Mouse (Mus musculus) NIH3T3 (cell line): ENCODE results near the gene Tns3.

Experiments
- DNase-seq: peaks from one replicate; pipeline ENCODE4 v3.0.0-alpha.2; 2012; ENCODE audit warnings: low read depth

Tns3 gene

DNA sequence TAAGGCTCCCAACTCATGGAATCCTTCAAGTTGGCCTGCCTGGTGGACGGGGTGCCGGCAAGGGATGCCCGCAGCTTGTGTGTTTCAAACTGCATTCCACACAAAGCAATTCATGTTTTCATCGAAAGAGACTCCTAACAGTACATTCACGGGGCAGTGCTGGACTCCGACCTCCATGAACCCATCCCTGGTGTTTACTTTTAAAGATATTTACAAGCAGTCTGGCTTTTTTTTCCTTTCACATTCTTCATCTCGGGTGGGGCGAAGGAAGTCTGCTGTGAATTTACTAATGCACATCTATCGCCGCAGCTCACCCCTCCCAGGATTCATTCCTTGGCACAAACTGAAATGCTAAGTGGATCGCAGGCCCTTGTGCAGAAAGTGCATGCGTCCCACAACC, 191.9 kb downstream of the Tns3 start:
- no peak for DNase-seq

- DNase-seq, result no peak
Observed at GRCm38 (mm10) chr11:8471535-8471934, 192.8 kb downstream of the Tns3 start.

DNA sequence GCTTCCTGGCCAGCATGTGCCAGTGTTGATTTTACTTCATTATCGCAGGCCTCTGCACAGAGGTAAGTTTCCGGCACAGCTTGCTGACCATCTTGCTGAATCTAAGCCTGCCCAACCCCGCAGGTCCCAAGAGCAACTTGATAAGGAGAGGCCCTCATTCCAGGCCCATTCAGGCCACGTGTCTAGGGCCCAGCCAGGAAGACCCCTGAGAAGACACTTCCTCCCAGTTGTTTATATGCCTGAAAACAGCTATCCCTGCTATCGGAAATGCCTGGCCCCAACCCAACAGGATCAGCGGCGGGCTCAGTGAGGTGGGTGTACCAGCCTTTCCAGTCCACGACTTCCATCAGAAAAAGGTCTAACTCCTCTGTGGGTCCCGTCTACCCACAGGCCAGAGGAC, 194.8 kb downstream of the Tns3 start:
- DNase-seq, result no peak

DNA sequence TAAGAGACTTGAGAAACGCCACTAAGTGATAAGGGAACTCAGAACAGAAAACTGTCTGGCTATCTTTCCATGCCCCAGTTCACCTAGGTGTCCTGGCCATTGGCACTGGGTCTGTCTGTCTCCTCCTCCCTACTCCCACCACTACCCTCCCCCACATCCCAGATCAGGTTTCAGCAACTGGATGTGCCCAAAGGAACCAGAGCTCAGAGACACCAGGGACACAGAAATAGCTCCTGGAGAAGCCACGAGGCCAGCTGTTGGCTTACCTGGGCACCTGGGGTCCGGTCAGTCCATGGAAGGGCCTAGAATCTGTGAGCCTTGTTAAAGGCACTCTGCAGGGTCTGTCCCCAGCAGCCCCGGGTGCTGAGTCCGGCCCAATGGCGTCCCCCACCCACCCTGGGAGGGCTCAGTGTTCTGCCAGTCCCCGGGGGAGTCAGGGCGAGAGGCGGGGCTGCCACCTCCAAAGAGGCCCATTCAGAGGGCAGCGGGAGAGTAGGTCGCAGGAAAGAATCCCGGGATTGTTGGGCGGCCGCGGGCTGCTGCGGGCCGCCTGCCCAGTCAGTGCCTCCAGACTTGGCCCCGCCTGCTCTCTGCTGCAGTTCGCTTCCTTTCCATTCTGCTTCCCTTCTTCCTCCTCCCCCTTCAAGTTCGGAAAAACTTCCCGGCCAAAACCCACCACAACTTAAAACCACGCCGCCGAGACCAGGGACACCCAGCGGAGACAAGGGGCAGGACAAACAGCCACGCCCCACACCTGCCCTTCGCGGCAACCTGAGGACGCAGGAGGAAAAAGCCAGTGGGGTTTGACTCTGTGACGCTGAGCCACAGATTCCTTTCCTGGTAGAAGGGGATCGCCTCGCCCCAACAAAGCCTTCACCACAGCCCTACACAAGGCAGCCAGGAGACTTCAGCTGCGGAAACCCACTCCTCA, 195.9 kb downstream of the Tns3 start:
- peak; percentile 89 for DNase-seq

DNA sequence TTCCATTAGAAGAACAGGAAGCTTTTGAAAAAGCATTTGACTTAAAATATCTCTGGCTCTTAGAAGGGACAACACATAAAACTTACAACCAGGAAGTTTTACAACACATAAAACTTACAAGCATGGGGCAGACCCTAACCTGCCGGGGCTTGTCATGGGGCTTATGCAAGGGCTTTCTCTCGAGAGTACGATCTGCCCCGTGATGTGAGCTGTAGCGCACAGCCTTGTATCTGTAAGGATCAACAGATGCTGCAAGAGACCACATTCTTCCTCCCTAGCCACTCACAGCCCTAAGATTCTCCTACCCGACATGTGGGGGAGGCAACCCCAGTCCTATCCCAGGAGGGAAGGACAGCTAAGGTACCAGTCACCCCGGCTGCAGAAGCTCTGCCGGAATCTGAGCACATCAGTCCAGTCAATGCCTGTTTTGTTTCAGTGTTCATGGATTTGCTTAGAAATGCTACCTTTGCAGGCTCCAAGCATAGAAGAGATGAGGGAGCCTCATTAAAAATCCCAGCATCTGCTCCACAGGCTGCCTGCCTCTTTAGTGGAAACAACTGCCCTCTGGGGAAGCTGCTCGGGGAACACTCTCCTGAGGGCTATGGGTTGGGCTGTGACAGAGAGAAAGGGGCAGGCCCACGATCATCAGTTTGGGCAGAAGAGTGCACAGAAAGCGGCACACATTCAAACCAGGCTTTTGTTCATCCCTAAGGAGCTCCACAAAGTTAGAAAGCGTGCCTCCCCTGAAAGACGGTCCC, 196.8 kb downstream of the Tns3 start:
- peak; percentile 74 for DNase-seq

DNA sequence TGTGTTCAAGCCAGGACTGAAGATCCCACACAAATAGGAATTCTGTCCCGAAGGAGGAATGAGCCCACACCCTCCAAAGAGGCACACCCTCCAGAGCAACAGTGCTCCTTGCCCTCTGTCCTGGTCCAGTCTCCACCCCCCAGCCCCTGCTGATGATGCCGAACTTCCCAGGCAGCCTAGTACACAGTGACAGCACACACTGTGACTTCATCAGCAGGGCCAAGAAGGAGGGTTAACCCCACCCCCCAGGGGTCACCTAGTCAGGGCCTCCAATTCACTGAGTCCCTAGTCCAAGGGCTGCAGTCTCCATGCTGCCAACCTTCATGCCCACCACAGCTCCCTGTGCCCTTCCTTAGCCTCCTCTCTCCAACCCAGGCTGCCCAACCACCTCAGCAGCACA, 200.5 kb downstream of the Tns3 start:
- no peak for DNase-seq

DNA sequence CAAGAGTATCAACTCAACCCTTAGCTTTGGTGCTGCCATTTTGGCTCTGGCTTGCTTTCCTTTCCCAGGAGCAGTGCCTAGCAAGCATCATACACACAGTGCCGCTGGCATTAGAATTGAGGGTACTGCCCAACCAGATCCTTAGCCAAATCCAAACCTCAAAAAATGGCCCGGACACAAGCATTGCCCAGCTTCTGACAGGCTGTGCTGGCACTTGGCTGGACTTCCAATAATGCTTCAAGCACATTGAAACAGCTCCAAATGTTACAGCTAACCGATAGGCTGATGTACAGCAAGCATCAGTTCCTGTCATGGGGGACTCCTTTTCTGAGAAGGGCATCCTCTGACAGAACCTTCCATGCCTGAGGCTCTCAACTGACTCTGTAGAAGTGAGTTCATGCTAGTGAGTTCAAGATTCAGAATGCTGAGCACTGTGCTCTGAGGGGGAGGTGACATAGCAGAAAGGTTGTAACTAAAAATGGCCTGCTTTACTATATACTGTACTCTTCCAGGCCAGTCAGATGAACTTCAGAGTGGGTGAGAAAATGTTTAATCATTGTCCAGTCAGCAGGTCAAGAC, 201.4 kb downstream of the Tns3 start:
- peak; percentile 38 for DNase-seq

- no peak for DNase-seq
Observed at GRCm38 (mm10) chr11:8460835-8461234, 203.5 kb downstream of the Tns3 start.

DNA sequence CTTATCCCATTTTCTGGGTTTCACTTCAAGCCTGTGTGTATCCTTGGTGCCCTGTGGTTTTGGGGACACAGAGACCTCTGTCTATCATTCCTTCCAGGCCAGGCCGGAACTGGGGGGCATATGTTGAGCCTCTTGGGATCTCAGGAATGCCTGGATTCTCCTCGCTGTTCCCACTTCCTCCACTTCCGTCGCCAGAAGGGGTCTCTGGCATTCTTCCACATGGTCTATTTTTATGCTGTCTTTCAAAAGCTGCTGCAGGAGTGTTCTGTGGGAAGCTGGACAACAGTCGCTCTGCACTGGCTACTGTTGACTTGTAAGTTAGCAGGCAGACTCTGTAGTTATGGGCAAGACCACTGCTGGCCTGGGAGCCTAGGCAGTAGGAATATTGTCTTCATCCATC, 206.4 kb downstream of the Tns3 start:
- DNase-seq, result no peak

GRCm38 (mm10) chr11:8456586-8457285, 207.6 kb downstream of the Tns3 start:
- no peak for DNase-seq

- no peak for DNase-seq
Observed at GRCm38 (mm10) chr11:8455650-8456049, 208.7 kb downstream of the Tns3 start.

DNA sequence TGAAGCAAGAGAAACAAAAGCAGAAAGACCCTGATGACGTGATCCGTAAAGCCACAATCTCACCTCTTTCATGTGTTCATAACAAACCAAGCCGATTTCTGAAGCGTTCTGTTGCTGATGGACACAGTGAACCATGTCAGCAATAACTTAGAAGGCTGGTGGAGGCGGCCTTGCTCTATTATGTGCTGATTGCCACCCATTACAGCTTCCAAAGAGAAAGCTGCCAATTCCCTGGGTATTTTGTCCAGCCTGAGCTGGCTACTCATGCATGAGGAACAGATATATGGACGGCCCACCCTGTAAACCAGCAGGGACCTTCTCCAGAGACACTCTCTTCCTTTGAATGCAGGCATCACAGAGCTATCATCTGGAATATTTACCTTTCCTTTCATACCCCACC, 211.1 kb downstream of the Tns3 start:
- DNase-seq, result no peak

GRCm38 (mm10) chr11:8451597-8452201, 212.6 kb downstream of the Tns3 start:
- DNase-seq, result peak; percentile 45

- no peak for DNase-seq
Observed at GRCm38 (mm10) chr11:8450540-8450939, 213.8 kb downstream of the Tns3 start.

GRCm38 (mm10) chr11:8445915-8446356, 218.4 kb downstream of the Tns3 start:
- DNase-seq, result peak; percentile 50

GRCm38 (mm10) chr11:8444759-8445422, 219.4 kb downstream of the Tns3 start:
- peak; percentile 36 for DNase-seq

GRCm38 (mm10) chr11:8443539-8444292, 220.6 kb downstream of the Tns3 start:
- peak; percentile 74 for DNase-seq

- DNase-seq, result peak; percentile 44
Observed at GRCm38 (mm10) chr11:8440706-8441105, 223.6 kb downstream of the Tns3 start.

GRCm38 (mm10) chr11:8440221-8440620, 224.1 kb downstream of the Tns3 start:
- DNase-seq, result no peak

GRCm38 (mm10) chr11:8439035-8439434, 225.3 kb downstream of the Tns3 start:
- DNase-seq, result peak; percentile 76
